Mouse (Mus musculus) olfactory bulb, adult 2 months (tissue): ENCODE data around the gene Cd24a.

Experiments
- CTCF ChIP-seq: fragments of 200-500 bp; IDR thresholded peaks from 2 replicates; pipeline ENCODE4 v1.5.1; 2012; ENCODE audit warnings: low read depth, mild to moderate bottlenecking, low read length, moderate library complexity; ENCODE audit not compliant: insufficient read depth
- POLR2A ChIP-seq: fragments of 200-500 bp; IDR thresholded peaks from 2 replicates; pipeline ENCODE4 v1.6.1; 2012; ENCODE audit warnings: mild to moderate bottlenecking, low read depth, low read length, moderate library complexity; ENCODE audit not compliant: insufficient read depth

- TF ChIP-seq CTCF (no peak), POLR2A (no peak)
These were observed 31.4 kb downstream of the Cd24a start for GRCm38 (mm10) chr10:43609507-43609906.
